Mouse (Mus musculus): ENCODE measurements around the gene Tmem131. TPM values are rescaled to one million over a fixed set of nuclear protein-coding genes. Genes with fewer than 3 reads are reported as not detected.

The Tmem131 gene
- polyA plus RNA-seq, 1 experiment from 2014 or later, result 6.8 TPM

GRCm38 (mm10) chr1:36928357-36929330, 14.8 kb downstream of the Tmem131 start:
- Histone ChIP-seq H3K4me1 (replicated peaks; ENCODE audit: control insufficient read depth, insufficient read depth) (no peaks in the 10 kb centered on the region), H3K27me3 (ENCODE audit: control insufficient read depth, insufficient read depth, low read length) (no peaks in the 10 kb centered on the region), H3K9me3 (ENCODE audit: control insufficient read depth, low read length) (no peaks in the 10 kb centered on the region), H3K9ac (ENCODE audit: low read length) (no peak overlapping the region), H3K27ac (replicated peaks) (no peak overlapping the region), H3K4me3 (ENCODE audit: low read depth, low read length) (no peak overlapping the region), H3K4me2 (replicated peaks; ENCODE audit: low read depth) (no peak overlapping the region), H3K36me3 (ENCODE audit: control insufficient read depth, insufficient read depth, low read length) (no peaks in the 10 kb centered on the region)
- DNase-seq (ENCODE audit: low spot score) (no peak), ATAC-seq (ENCODE audit: low FRiP score, low TSS enrichment) (peak; percentile 33; the same call in 1 of the 2 replicates)
- no peak for TF ChIP-seq EP300 (optimal IDR thresholded peaks at IDR 0.05)
- no peak for TF ChIP-seq CTCF (IDR thresholded peaks at IDR 0.05; ENCODE audit: low read depth)
- WGBS, result 72% methylated on average over 6 of the region's 6 CpGs

DNA sequence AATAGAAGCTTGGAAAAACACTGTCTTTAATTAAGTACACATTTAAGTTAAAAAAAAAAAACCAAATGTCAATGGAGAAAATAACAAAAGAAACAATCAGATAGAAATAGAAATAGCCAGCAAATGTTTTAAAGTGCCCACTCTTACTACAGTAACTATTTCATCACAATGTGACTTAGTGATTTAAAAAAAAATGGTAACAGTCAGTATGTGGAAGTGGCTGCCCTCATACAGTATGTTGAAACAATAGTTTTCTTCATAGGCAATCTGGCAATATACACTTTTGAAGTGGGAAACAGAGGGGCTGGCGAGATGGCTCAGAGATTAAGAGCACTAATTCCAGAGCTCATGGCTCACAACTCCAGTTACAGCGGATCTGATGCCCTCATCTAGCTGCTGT, 15.9 kb downstream of the Tmem131 start:
- no peak for TF ChIP-seq EP300 (optimal IDR thresholded peaks at IDR 0.05)
- no peak for TF ChIP-seq CTCF (IDR thresholded peaks at IDR 0.05; ENCODE audit: low read depth)
- no peak overlapping the region for H3K9ac ChIP-seq (ENCODE audit: low read length)
- no peak for ATAC-seq (ENCODE audit: low FRiP score, low TSS enrichment)
- no peaks in the 10 kb centered on the region; the same call in 1 of the 2 replicates for H3K4me1 ChIP-seq (replicated peaks; ENCODE audit: control insufficient read depth, insufficient read depth)
- WGBS, result 78% methylated on average over 2 of the region's 2 CpGs
- H3K27ac ChIP-seq (replicated peaks), result no peak overlapping the region
- DNase-seq (ENCODE audit: low spot score), result no peak
- no peak overlapping the region for H3K4me2 ChIP-seq (replicated peaks; ENCODE audit: low read depth)
- no peaks in the 10 kb centered on the region for H3K27me3 ChIP-seq (ENCODE audit: control insufficient read depth, insufficient read depth, low read length)
- no peaks in the 10 kb centered on the region for H3K9me3 ChIP-seq (ENCODE audit: control insufficient read depth, low read length)
- H3K4me3 ChIP-seq (ENCODE audit: low read depth, low read length), result no peak overlapping the region
- H3K36me3 ChIP-seq (ENCODE audit: control insufficient read depth, insufficient read depth, low read length), result no peaks in the 10 kb centered on the region

GRCm38 (mm10) chr1:36926738-36927137, 16.7 kb downstream of the Tmem131 start:
- Histone ChIP-seq H3K4me1 (replicated peaks; ENCODE audit: control insufficient read depth, insufficient read depth) (peaks cover 2% of the 10 kb centered on the region), H3K9me3 (ENCODE audit: control insufficient read depth, low read length) (no peaks in the 10 kb centered on the region), H3K36me3 (ENCODE audit: control insufficient read depth, insufficient read depth, low read length) (no peaks in the 10 kb centered on the region), H3K27ac (replicated peaks) (peak overlapping the region; percentile 45; the same call in 1 of the 2 replicates), H3K9ac (ENCODE audit: low read length) (no peak overlapping the region), H3K4me2 (replicated peaks; ENCODE audit: low read depth) (no peak overlapping the region), H3K27me3 (ENCODE audit: control insufficient read depth, insufficient read depth, low read length) (no peaks in the 10 kb centered on the region), H3K4me3 (ENCODE audit: low read depth, low read length) (no peak overlapping the region)
- TF ChIP-seq CTCF (IDR thresholded peaks at IDR 0.05; ENCODE audit: low read depth), result no peak
- no peak for TF ChIP-seq EP300 (optimal IDR thresholded peaks at IDR 0.05)
- DNase-seq (ENCODE audit: low spot score) (no peak), ATAC-seq (ENCODE audit: low FRiP score, low TSS enrichment) (no peak)
- 64% methylated on average over 6 of the region's 6 CpGs for WGBS

GRCm38 (mm10) chr1:36926246-36926645, 17.2 kb downstream of the Tmem131 start:
- no peak overlapping the region for H3K4me3 ChIP-seq (ENCODE audit: low read depth, low read length)
- no peaks in the 10 kb centered on the region for H3K27me3 ChIP-seq (ENCODE audit: control insufficient read depth, insufficient read depth, low read length)
- TF ChIP-seq CTCF (IDR thresholded peaks at IDR 0.05; ENCODE audit: low read depth) (no peak), EP300 (optimal IDR thresholded peaks at IDR 0.05) (no peak)
- 75% methylated on average over 4 of the region's 4 CpGs for WGBS
- DNase-seq (ENCODE audit: low spot score) (no peak), ATAC-seq (ENCODE audit: low FRiP score, low TSS enrichment) (no peak)
- no peaks in the 10 kb centered on the region for H3K9me3 ChIP-seq (ENCODE audit: control insufficient read depth, low read length)
- H3K4me1 ChIP-seq (replicated peaks; ENCODE audit: control insufficient read depth, insufficient read depth), result peaks cover 2% of the 10 kb centered on the region
- no peak overlapping the region for H3K9ac ChIP-seq (ENCODE audit: low read length)
- no peak overlapping the region for H3K4me2 ChIP-seq (replicated peaks; ENCODE audit: low read depth)
- peak overlapping the region; percentile 45; the same call in 1 of the 2 replicates for H3K27ac ChIP-seq (replicated peaks)
- H3K36me3 ChIP-seq (ENCODE audit: control insufficient read depth, insufficient read depth, low read length), result no peaks in the 10 kb centered on the region

GRCm38 (mm10) chr1:36925781-36926180, 17.7 kb downstream of the Tmem131 start:
- Histone ChIP-seq H3K4me3 (ENCODE audit: low read depth, low read length) (no peak overlapping the region), H3K9ac (ENCODE audit: low read length) (no peak overlapping the region), H3K36me3 (ENCODE audit: control insufficient read depth, insufficient read depth, low read length) (no peaks in the 10 kb centered on the region), H3K4me2 (replicated peaks; ENCODE audit: low read depth) (no peak overlapping the region), H3K9me3 (ENCODE audit: control insufficient read depth, low read length) (no peaks in the 10 kb centered on the region), H3K4me1 (replicated peaks; ENCODE audit: control insufficient read depth, insufficient read depth) (peaks cover 3% of the 10 kb centered on the region), H3K27me3 (ENCODE audit: control insufficient read depth, insufficient read depth, low read length) (no peaks in the 10 kb centered on the region), H3K27ac (replicated peaks) (no peak overlapping the region)
- 51% methylated on average over 5 of the region's 5 CpGs for WGBS
- no peak for ATAC-seq (ENCODE audit: low FRiP score, low TSS enrichment)
- no peak for DNase-seq (ENCODE audit: low spot score)
- no peak for TF ChIP-seq EP300 (optimal IDR thresholded peaks at IDR 0.05)
- no peak for TF ChIP-seq CTCF (IDR thresholded peaks at IDR 0.05; ENCODE audit: low read depth)

DNA sequence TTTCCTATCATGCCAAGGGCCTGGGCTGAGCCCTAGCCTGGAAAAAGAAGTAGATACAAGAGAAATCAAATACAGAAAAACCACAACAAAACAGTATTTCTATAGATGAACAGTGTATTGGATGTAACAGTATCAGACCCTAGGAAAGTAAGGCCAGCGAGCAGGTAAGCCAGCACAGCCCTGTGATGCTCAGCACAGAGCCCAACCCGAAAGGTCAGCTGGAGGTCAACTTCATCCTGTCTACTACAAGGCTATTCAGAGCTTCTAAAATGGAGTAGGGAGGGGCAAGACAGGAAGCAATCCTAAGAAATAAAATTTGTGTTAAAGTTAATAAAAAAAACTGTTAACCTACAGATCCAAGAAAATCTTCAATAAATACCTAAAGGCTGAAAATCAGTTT, 18.6 kb downstream of the Tmem131 start:
- Histone ChIP-seq H3K9ac (ENCODE audit: low read length) (no peak overlapping the region), H3K27ac (replicated peaks) (no peak overlapping the region), H3K4me3 (ENCODE audit: low read depth, low read length) (no peak overlapping the region), H3K36me3 (ENCODE audit: control insufficient read depth, insufficient read depth, low read length) (no peaks in the 10 kb centered on the region), H3K4me1 (replicated peaks; ENCODE audit: control insufficient read depth, insufficient read depth) (peaks cover 10% of the 10 kb centered on the region), H3K9me3 (ENCODE audit: control insufficient read depth, low read length) (no peaks in the 10 kb centered on the region), H3K27me3 (ENCODE audit: control insufficient read depth, insufficient read depth, low read length) (no peaks in the 10 kb centered on the region), H3K4me2 (replicated peaks; ENCODE audit: low read depth) (no peak overlapping the region)
- TF ChIP-seq EP300 (optimal IDR thresholded peaks at IDR 0.05), result no peak
- TF ChIP-seq CTCF (IDR thresholded peaks at IDR 0.05; ENCODE audit: low read depth), result no peak
- 71% methylated on average over 2 of the region's 2 CpGs for WGBS
- ATAC-seq (ENCODE audit: low FRiP score, low TSS enrichment) (no peak), DNase-seq (ENCODE audit: low spot score) (no peak)

Data from stomach, postnatal 0 days (tissue).